ENCODE assay signal across 8 mouse cellular contexts in the genomic region with DNA sequence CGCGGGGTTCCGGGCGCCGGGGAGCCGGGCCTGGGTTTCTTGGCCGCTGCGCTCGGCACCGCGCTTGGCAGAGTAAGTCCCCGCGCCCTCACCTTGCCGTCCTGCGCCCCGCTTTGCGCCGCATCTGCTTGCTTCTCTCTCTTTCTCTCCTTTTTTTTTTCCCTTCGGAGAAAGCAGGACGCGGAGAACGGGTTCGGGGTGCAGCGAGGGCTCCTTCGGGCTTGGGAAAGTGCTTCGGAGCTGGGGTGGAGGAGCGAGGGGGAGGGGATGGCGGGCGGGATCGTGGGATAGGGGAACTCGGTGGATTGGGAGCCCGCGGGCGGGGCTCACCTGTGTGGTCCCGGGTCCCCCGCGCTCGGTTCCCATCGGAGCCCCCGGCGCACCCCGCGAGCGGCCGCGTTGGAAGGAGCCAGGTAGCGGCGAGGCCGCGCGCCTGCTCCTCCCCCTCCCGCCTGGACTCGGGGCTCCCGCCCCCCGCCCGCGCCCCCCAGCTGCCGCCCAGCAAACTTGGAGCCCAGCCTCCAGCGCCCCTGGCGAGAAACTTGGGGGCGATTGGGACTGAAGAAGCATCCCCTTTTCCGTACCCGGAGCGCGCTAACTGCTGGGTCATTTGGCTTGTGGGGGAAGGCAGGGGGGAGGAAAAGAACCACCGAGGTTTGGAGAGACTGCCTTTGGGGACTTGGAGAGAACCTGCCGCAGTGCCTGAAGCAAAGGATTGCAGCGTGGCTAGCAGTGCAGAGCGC. TPM values are rescaled to one million over a fixed set of nuclear protein-coding genes. Genes with fewer than 3 reads are reported as not detected.
DNase-seq lines count a peak whose midpoint lies in the region; ATAC-seq and TF ChIP-seq lines count a peak whose summit lies in the region.

No protein-coding gene starts in this region.

- peak overlapping the region; percentile 89 for H3K9ac ChIP-seq in heart, embryonic 15.5 days
- H3K9ac ChIP-seq in midbrain, embryonic 12.5 days (replicated peaks), result peak overlapping the region; percentile 95
- peak overlapping the region; percentile 95 for H3K9ac ChIP-seq in stomach, embryonic 16.5 days (ENCODE audit: low read length)

- DNase-seq in gastrocnemius, adult 2 months, result peak; percentile 70
- DNase-seq in gastrocnemius, adult 8-10 months (ENCODE audit: low spot score in 2 of 2), result no peak
- peak; percentile 66 for DNase-seq in Muller cell, postnatal 12 days (ENCODE audit: inconsistent ontology term)
- DNase-seq in embryo, embryonic 10 days (ENCODE audit: low spot score), result peak; percentile 77
- DNase-seq in limb, embryonic 10.5 days (ENCODE audit: low spot score), result peak; percentile 79

- H3K4me2 ChIP-seq in heart, embryonic 15.5 days, result peak overlapping the region; percentile 75
- H3K4me2 ChIP-seq in midbrain, embryonic 12.5 days (replicated peaks), result peak overlapping the region; percentile 67
- peak overlapping the region; percentile 80 for H3K4me2 ChIP-seq in stomach, embryonic 16.5 days (ENCODE audit: low read depth, low read length)

- WGBS in heart, embryonic 15.5 days, result under 1% methylated on average over 66 of the region's 69 CpGs
- under 1% methylated on average over 67 of the region's 69 CpGs for WGBS in limb, embryonic 10.5 days
- WGBS in midbrain, embryonic 12.5 days, result under 1% methylated on average over 56 of the region's 69 CpGs
- WGBS in stomach, embryonic 16.5 days, result under 1% methylated on average over 60 of the region's 69 CpGs

- ATAC-seq in heart, embryonic 15.5 days (replicated peaks; ENCODE audit: insufficient number of reproducible peaks, insufficient read depth, low FRiP score, low read depth), result no peak
- no peak for ATAC-seq in midbrain, embryonic 12.5 days (ENCODE audit: low FRiP score, low read depth)
- ATAC-seq in stomach, embryonic 16.5 days (ENCODE audit: insufficient read depth, low FRiP score), result no peak

- peak overlapping the region; percentile 99 for H3K4me3 ChIP-seq in gastrocnemius, adult 2 months
- H3K4me3 ChIP-seq in heart, embryonic 15.5 days, result peak overlapping the region; percentile 96
- peak overlapping the region; percentile 78 for H3K4me3 ChIP-seq in limb, embryonic 10.5 days
- peak overlapping the region; percentile 71 for H3K4me3 ChIP-seq in midbrain, embryonic 12.5 days
- H3K4me3 ChIP-seq in stomach, embryonic 16.5 days (replicated peaks; ENCODE audit: low read length), result peak overlapping the region; percentile 80

- no peaks in the 10 kb centered on the region for H3K9me3 ChIP-seq in heart, embryonic 15.5 days (replicated peaks)
- H3K9me3 ChIP-seq in limb, embryonic 10.5 days (replicated peaks), result no peaks in the 10 kb centered on the region
- H3K9me3 ChIP-seq in midbrain, embryonic 12.5 days, result no peaks in the 10 kb centered on the region
- peaks cover 12% of the 10 kb centered on the region; the same call in 1 of the 2 replicates for H3K9me3 ChIP-seq in stomach, embryonic 16.5 days (replicated peaks; ENCODE audit: control insufficient read depth, low read length)

- H3K4me1 ChIP-seq in heart, embryonic 15.5 days (replicated peaks), result peaks cover 38% of the 10 kb centered on the region
- H3K4me1 ChIP-seq in limb, embryonic 10.5 days, result peaks cover 58% of the 10 kb centered on the region
- peaks cover 39% of the 10 kb centered on the region for H3K4me1 ChIP-seq in midbrain, embryonic 12.5 days
- peaks cover 26% of the 10 kb centered on the region for H3K4me1 ChIP-seq in stomach, embryonic 16.5 days (ENCODE audit: control insufficient read depth, insufficient read depth, low read length)

- intact Hi-C loops in gastrocnemius, adult 2 months (cut with DNase I), result loop anchor here (5.0 kb wide), 2 partner anchors 102 to 207 kb away; no protein-coding TSS in a partner anchor

- TF ChIP-seq CTCF in gastrocnemius, adult 2 months (IDR thresholded peaks at IDR 0.05), result no peak

- no peaks in the 10 kb centered on the region for H3K27me3 ChIP-seq in heart, embryonic 15.5 days
- no peaks in the 10 kb centered on the region for H3K27me3 ChIP-seq in limb, embryonic 10.5 days (ENCODE audit: low read depth, poor library complexity, severe bottlenecking)
- H3K27me3 ChIP-seq in midbrain, embryonic 12.5 days, result no peaks in the 10 kb centered on the region
- H3K27me3 ChIP-seq in stomach, embryonic 16.5 days (ENCODE audit: control insufficient read depth, insufficient read depth, low read length), result no peaks in the 10 kb centered on the region

- peak overlapping the region; percentile 100 for H3K27ac ChIP-seq in gastrocnemius, adult 2 months
- peak overlapping the region; percentile 97 for H3K27ac ChIP-seq in heart, embryonic 15.5 days
- peak overlapping the region; percentile 93 for H3K27ac ChIP-seq in limb, embryonic 10.5 days
- H3K27ac ChIP-seq in midbrain, embryonic 12.5 days (replicated peaks), result peak overlapping the region; percentile 98
- peak overlapping the region; percentile 96 for H3K27ac ChIP-seq in stomach, embryonic 16.5 days (ENCODE audit: low read length)

- no peaks in the 10 kb centered on the region for H3K36me3 ChIP-seq in heart, embryonic 15.5 days
- H3K36me3 ChIP-seq in limb, embryonic 10.5 days, result peaks cover 4% of the 10 kb centered on the region; the same call in 1 of the 2 replicates
- H3K36me3 ChIP-seq in midbrain, embryonic 12.5 days, result 0 out of 2 replicates have a peak, but pooled peaks cover 4% of the 10 kb centered on the region
- H3K36me3 ChIP-seq in stomach, embryonic 16.5 days (ENCODE audit: control insufficient read depth, insufficient read depth, low read length), result no peaks in the 10 kb centered on the region

RNA-seq across cellular contexts. Expression of a gene that starts 0.7 kb away (rescaled TPM):
- 10 to 100 TPM; 18.2 to 20.4 TPM for total RNA-seq in gastrocnemius, adult 2 months (2021)
- 10 to 100 TPM in 2 of 4 experiments, 1 to 10 TPM in 2; 6.7 to 16.3 (median 10.1) TPM for total RNA-seq in gastrocnemius, adult 8-10 months (2022)
- polyA plus RNA-seq in heart, embryonic 15.5 days (2015; fragmentation: Nextera tagmentation; extraction: Ambion mirVana), result 44.3 and 53.3 TPM in 2 replicates
- 40.8 and 42.7 TPM in 2 replicates for polyA plus RNA-seq in limb, embryonic 10.5 days (2016; fragmentation: Nextera tagmentation; extraction: Ambion mirVana)
- 37.4 and 39.9 TPM in 2 replicates for polyA plus RNA-seq in midbrain, embryonic 12.5 days (2016; fragmentation: Nextera tagmentation; extraction: Ambion mirVana)
- polyA plus RNA-seq in stomach, embryonic 16.5 days (2015; fragmentation: Nextera tagmentation; extraction: Ambion mirVana), result 63.7 and 66.8 TPM in 2 replicates

Comparison
In these comparisons a context has a peak if more than half of its experiments do, and no peak if none do; other contexts are left out.
1. DNase-seq: peak in gastrocnemius, adult 2 months (single experiment), Muller cell, postnatal 12 days (single experiment), embryo, embryonic 10 days (single experiment) and limb, embryonic 10.5 days (single experiment); none in gastrocnemius, adult 8-10 months (0 of 2).
2. Peak in every context shown above with its lines, with median percentiles within 50 percentile points of each other: H3K27ac ChIP-seq, H3K4me3 ChIP-seq, H3K4me2 ChIP-seq and H3K9ac ChIP-seq.